Mouse (Mus musculus): ENCODE measurements around the gene Rgn.

GRCm38 (mm10) chrX:20548011-20548879 is 1.3 kb upstream of the Rgn start:
- TF ChIP-seq ZC3H11A (IDR thresholded peaks at IDR 0.05; ENCODE audit: borderline replicate concordance, low read depth, low read length) (no peak), MAFK (IDR thresholded peaks at IDR 0.05; ENCODE audit: insufficient read depth, low read depth, low read length) (no peak), CHD2 (IDR thresholded peaks at IDR 0.05; ENCODE audit: low read depth, low read length) (no peak)
